Mouse (Mus musculus): ENCODE results near the gene Exoc7. TPM values are rescaled to one million over a fixed set of nuclear protein-coding genes. Genes with fewer than 3 reads are reported as not detected.

Gene Exoc7
- polyA plus RNA-seq, 1 experiment from 2014 or later: 51.1 TPM

DNA sequence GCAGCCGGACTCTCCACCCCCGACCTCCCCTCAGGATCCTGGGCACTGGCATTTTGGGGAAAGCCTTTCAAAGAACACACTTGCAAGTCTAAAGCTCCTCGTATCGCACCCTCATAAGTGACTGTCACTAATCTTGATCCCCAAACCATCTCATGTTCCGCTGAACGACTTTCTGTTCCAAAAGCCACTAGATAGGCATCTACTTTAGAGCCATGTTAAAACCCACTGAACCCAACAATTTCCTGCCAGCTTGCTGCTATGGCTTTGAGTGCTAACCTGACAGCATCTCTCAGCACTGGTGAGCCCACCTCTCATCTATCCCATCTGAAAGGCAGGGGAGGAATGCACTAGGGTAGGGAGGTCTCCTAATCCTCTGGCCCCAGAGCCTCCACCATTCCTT is 30.5 kb upstream of the Exoc7 start:
- Histone ChIP-seq H3K4me2 (ENCODE audit: low read length) (no peak overlapping the region), H3K9ac (ENCODE audit: low read length) (no peak overlapping the region)
- WGBS: 67% methylated on average over 6 of the region's 6 CpGs

DNA sequence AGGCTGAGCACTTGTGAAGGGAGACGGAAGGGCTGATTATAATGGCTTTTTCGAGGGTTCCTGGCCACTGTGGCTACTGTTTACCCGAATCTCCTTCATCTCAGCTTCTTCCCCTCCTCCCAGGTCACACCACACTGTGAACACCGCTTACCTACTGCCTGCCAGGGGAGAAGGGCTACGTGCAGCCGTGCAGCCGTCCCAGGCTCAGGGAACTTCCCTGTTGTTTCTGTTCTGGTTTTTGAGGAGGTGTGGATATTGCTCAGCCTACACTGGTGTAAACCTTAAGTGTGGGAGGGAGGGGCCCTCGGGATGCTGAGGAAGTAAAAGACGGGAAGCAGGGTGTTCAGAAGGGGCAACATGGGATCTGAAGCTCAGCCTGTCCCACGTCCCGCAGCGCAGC is 30.0 kb upstream of the Exoc7 start:
- Histone ChIP-seq H3K27me3 (ENCODE audit: control insufficient read depth, insufficient read depth, low read length) (peaks cover 24% of the 10 kb centered on the region), H3K4me1 (ENCODE audit: control insufficient read depth in 2 of 2, insufficient read depth in 2 of 2, low read length in 2 of 2) (peaks cover 10 to 16% of the 10 kb centered on the region in 2 experiments), H3K9me3 (ENCODE audit: control insufficient read depth, low read length) (no peaks in the 10 kb centered on the region), H3K27ac (replicated peaks in 1 of 2; ENCODE audit: control insufficient read depth in 1 of 2, insufficient read depth in 1 of 2, low read depth in 2 of 2, low read length in 2 of 2) (no peak overlapping the region), H3K4me2 (ENCODE audit: low read length) (no peak overlapping the region), H3K4me3 (ENCODE audit: control insufficient read depth in 1 of 2, insufficient read depth in 1 of 2, low read depth in 1 of 2, low read length in 2 of 2) (no peak overlapping the region), H3K36me3 (ENCODE audit: control insufficient read depth, insufficient read depth, low read length) (no peaks in the 10 kb centered on the region), H3K9ac (ENCODE audit: low read length) (no peak overlapping the region)
- no peak for ATAC-seq (ENCODE audit: insufficient number of reproducible peaks, insufficient read depth, low FRiP score, low read depth)
- 54% methylated on average over 12 of the region's 12 CpGs for WGBS

More for the DNA sequence above, 30.5 kb upstream of the Exoc7 start:
- no peak for ATAC-seq (ENCODE audit: insufficient number of reproducible peaks, insufficient read depth, low FRiP score, low read depth)
- H3K27ac ChIP-seq (replicated peaks in 1 of 2; ENCODE audit: control insufficient read depth in 1 of 2, insufficient read depth in 1 of 2, low read depth in 2 of 2, low read length in 2 of 2): no peak overlapping the region
- no peaks in the 10 kb centered on the region for H3K9me3 ChIP-seq (ENCODE audit: control insufficient read depth, low read length)
- peaks cover 24% of the 10 kb centered on the region for H3K27me3 ChIP-seq (ENCODE audit: control insufficient read depth, insufficient read depth, low read length)
- H3K36me3 ChIP-seq (ENCODE audit: control insufficient read depth, insufficient read depth, low read length): 0 out of 2 replicates have a peak, but pooled peaks cover under 1% of the 10 kb centered on the region
- no peak overlapping the region for H3K4me3 ChIP-seq (ENCODE audit: control insufficient read depth in 1 of 2, insufficient read depth in 1 of 2, low read depth in 1 of 2, low read length in 2 of 2)
- peaks cover 6 to 16% of the 10 kb centered on the region in 2 experiments for H3K4me1 ChIP-seq (ENCODE audit: control insufficient read depth in 2 of 2, insufficient read depth in 2 of 2, low read length in 2 of 2)

DNA sequence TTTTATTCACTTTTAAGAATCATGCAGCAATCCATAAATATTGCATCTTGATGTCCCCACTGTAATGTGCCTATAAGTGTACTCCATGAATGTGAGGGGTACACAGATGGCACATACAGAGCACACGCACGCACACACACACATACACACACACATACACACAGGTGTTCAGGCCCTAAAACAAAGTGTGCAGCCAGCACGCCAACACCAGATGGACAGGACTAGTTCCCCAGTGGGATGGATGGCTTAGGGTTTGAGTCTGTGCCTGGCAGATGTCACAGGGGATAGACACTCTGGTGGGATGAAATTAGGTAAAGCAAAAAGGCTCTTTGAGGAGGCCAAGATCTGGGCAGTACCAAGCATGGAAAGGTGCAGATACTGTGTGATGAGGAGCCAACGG is 29.4 kb upstream of the Exoc7 start:
- Histone ChIP-seq H3K4me1 (ENCODE audit: control insufficient read depth in 2 of 2, insufficient read depth in 2 of 2, low read length in 2 of 2) (peaks cover 11 to 16% of the 10 kb centered on the region in 2 experiments), H3K4me2 (ENCODE audit: low read length) (peak overlapping the region; percentile 96; the same call in 1 of the 2 replicates), H3K27me3 (ENCODE audit: control insufficient read depth, insufficient read depth, low read length) (peaks cover 24% of the 10 kb centered on the region), H3K9me3 (ENCODE audit: control insufficient read depth, low read length) (no peaks in the 10 kb centered on the region), H3K9ac (ENCODE audit: low read length) (0 out of 2 replicates have a peak overlapping the region, but pooled peaks have one; percentile 75), H3K4me3 (ENCODE audit: control insufficient read depth in 1 of 2, insufficient read depth in 1 of 2, low read depth in 1 of 2, low read length in 2 of 2) (no peak overlapping the region), H3K27ac (replicated peaks in 1 of 2; ENCODE audit: control insufficient read depth in 1 of 2, insufficient read depth in 1 of 2, low read depth in 2 of 2, low read length in 2 of 2) (no peak overlapping the region), H3K36me3 (ENCODE audit: control insufficient read depth, insufficient read depth, low read length) (no peaks in the 10 kb centered on the region)
- no peak for ATAC-seq (ENCODE audit: insufficient number of reproducible peaks, insufficient read depth, low FRiP score, low read depth)
- WGBS: 89% methylated on average over 4 of the region's 4 CpGs

DNA sequence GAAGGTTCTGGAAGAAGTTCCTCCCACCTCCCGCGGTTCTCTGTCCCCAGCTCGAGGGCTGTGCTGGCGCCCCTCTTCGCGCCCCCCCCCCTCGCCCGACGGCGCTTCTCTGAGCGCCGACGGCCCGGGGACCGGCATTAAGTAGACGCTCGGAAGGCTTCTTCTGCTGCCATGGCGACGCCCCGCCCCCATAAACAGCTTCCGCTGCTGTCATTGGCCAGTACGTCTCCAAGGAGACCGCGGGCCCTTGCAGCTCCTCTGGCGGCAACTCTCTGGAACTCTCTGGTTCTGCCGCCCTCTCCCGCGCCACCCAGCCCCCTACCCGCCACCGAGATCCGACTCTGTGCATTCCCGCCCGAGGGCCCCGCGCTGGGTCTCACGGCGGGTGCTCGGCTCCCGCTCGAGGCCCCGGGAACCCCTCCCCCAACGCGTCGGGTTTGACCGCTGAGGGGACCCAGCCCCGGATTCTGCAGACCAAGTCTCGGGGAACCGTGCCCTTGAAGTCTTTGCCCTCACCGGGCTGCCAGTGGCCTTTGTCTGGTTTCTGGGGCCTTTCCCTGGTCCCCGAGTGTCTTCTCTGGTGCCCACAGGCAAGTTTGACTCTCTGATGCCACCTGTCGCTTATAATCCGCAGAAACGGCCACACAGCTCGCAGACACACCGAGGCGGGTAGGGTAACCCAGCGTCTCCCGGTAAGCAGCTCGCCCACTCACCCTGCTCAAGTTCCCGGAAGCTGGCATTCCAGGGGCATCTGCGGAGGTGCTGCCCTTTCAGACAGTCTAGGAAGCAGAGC is 28.4 kb upstream of the Exoc7 start, which contains the start of gene Foxj1:
TSS of gene Foxj1 (minus strand) at position 156 of the 793 bp plus-strand sequence.
- Histone ChIP-seq H3K4me2 (ENCODE audit: low read length) (peak within 1 kb of the TSS; percentile 96), H3K4me1 (ENCODE audit: control insufficient read depth in 2 of 2, insufficient read depth in 2 of 2, low read length in 2 of 2) (peaks cover 11 to 16% of the 10 kb centered on the region in 2 experiments), H3K4me3 (ENCODE audit: control insufficient read depth in 1 of 2, insufficient read depth in 1 of 2, low read depth in 1 of 2, low read length in 2 of 2) (peak within 1 kb of the TSS; percentile 62 to 64), H3K36me3 (ENCODE audit: control insufficient read depth, insufficient read depth, low read length) (no peaks in the 10 kb centered on the region), H3K9me3 (ENCODE audit: control insufficient read depth, low read length) (no peaks in the 10 kb centered on the region), H3K27ac (replicated peaks in 1 of 2; ENCODE audit: control insufficient read depth in 1 of 2, insufficient read depth in 1 of 2, low read depth in 2 of 2, low read length in 2 of 2) (0 out of 4 replicates have a peak within 1 kb of the TSS, but pooled peaks of 1 of the 2 experiments have one; percentile 19), H3K27me3 (ENCODE audit: control insufficient read depth, insufficient read depth, low read length) (peaks cover 24% of the 10 kb centered on the region), H3K9ac (ENCODE audit: low read length) (peak within 1 kb of the TSS; percentile 75)
- peak; percentile 82 for ATAC-seq (ENCODE audit: insufficient number of reproducible peaks, insufficient read depth, low FRiP score, low read depth)
- WGBS: under 1% methylated on average over 51 of the region's 61 CpGs

DNA sequence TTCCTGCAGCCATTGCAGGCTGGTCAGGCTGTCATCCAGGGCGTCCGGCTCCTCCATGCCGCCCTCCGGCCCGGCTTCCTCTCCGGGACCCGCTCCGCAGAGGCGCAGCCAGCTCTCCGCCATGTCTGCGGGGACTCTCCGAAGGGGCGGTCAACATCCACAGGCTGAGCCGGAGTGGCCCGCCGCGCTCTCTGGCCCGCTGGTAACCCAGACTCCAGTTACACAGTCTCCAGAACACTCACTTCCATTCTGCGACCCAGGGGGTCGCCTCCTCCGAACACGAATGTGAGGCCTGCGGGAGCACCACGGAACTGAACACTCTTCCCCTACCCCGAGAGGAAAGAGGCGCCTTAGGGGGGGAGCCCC is 27.4 kb upstream of the Exoc7 start:
- Histone ChIP-seq H3K4me3 (ENCODE audit: control insufficient read depth in 1 of 2, insufficient read depth in 1 of 2, low read depth in 1 of 2, low read length in 2 of 2) (peak overlapping the region; percentile 14 to 64; a peak in 2 of 4 replicates), H3K9ac (ENCODE audit: low read length) (peak overlapping the region; percentile 30; the same call in 1 of the 2 replicates), H3K9me3 (ENCODE audit: control insufficient read depth, low read length) (no peaks in the 10 kb centered on the region), H3K27ac (replicated peaks in 1 of 2; ENCODE audit: control insufficient read depth in 1 of 2, insufficient read depth in 1 of 2, low read depth in 2 of 2, low read length in 2 of 2) (no peak overlapping the region), H3K4me1 (ENCODE audit: control insufficient read depth in 2 of 2, insufficient read depth in 2 of 2, low read length in 2 of 2) (peaks cover 14 to 24% of the 10 kb centered on the region in 2 experiments), H3K27me3 (ENCODE audit: control insufficient read depth, insufficient read depth, low read length) (peaks cover 24% of the 10 kb centered on the region), H3K4me2 (ENCODE audit: low read length) (peak overlapping the region; percentile 96), H3K36me3 (ENCODE audit: control insufficient read depth, insufficient read depth, low read length) (no peaks in the 10 kb centered on the region)
- 6% methylated on average over 20 of the region's 26 CpGs for WGBS
- no peak for ATAC-seq (ENCODE audit: insufficient number of reproducible peaks, insufficient read depth, low FRiP score, low read depth)

DNA sequence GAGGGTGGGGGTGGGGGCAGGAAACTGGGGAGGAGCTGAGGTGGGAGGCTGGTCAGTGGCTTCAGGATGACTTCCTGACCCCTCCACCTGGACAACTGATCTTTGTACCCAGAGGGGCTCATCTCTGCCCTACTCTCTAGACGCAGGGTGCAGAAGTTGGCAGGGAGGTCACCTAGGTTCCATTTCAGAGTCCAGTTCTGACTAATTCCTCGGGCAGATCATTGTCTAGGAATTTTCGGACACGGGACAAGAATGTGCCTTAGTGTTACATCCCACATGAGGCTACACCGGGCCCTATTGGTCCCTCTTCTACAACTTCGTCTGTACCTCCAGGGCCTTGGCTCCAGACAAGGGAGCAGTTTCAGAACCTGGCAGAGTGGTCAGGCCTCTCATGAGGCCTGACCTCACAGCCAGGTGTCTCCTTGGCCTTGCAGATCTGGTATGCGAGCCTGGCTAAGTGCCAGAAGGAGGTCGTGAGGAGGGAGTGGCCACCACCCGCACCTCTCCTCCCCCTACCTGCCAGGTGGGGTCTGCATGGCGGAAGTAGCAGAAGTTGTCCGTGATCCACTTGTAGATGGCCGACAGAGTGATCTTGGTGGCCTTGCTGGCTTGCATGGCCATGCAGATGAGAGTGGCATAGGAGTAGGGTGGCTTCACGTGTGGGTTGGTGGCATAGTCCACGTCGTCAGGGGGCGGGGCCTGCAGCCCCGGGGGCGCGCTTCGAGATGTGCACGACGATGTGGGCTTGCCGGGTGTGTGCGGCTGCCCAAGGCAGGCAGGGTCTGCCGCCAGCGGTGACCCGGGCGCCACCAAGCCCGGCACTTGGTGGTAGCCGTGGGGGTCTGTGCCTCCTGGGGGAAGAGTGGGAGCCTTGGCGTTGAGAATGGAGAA is 26.7 kb upstream of the Exoc7 start:
- Histone ChIP-seq H3K27ac (replicated peaks in 1 of 2; ENCODE audit: control insufficient read depth in 1 of 2, insufficient read depth in 1 of 2, low read depth in 2 of 2, low read length in 2 of 2) (no peak overlapping the region), H3K36me3 (ENCODE audit: control insufficient read depth, insufficient read depth, low read length) (no peaks in the 10 kb centered on the region), H3K9ac (ENCODE audit: low read length) (peak overlapping the region; percentile 30; the same call in 1 of the 2 replicates), H3K27me3 (ENCODE audit: control insufficient read depth, insufficient read depth, low read length) (peaks cover 24% of the 10 kb centered on the region), H3K4me3 (ENCODE audit: control insufficient read depth in 1 of 2, insufficient read depth in 1 of 2, low read depth in 1 of 2, low read length in 2 of 2) (peak overlapping the region; percentile 14 to 64; a peak in 2 of 4 replicates), H3K4me2 (ENCODE audit: low read length) (peak overlapping the region; percentile 96), H3K9me3 (ENCODE audit: control insufficient read depth, low read length) (no peaks in the 10 kb centered on the region), H3K4me1 (ENCODE audit: control insufficient read depth in 2 of 2, insufficient read depth in 2 of 2, low read length in 2 of 2) (peaks cover 17 to 27% of the 10 kb centered on the region in 2 experiments)
- 25% methylated on average over 31 of the region's 31 CpGs for WGBS
- no peak for ATAC-seq (ENCODE audit: insufficient number of reproducible peaks, insufficient read depth, low FRiP score, low read depth)

DNA sequence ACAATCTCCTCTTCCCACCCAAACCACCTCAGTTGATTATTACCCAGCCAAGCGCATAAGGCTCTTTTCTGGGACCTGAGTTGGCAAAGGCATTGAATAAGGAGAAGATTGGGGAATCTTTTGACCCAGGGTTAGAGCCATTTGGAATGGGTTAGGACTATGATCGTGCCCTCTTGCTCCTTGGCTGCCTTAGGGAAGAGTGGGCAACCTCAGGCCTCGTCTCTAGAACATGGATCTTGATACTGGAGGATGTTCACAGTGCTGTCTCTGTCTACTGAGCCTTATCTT is 25.9 kb upstream of the Exoc7 start:
- Histone ChIP-seq H3K9me3 (ENCODE audit: control insufficient read depth, low read length) (no peaks in the 10 kb centered on the region), H3K4me1 (ENCODE audit: control insufficient read depth in 2 of 2, insufficient read depth in 2 of 2, low read length in 2 of 2) (peaks cover 17 to 27% of the 10 kb centered on the region in 2 experiments), H3K27ac (replicated peaks in 1 of 2; ENCODE audit: control insufficient read depth in 1 of 2, insufficient read depth in 1 of 2, low read depth in 2 of 2, low read length in 2 of 2) (no peak overlapping the region), H3K27me3 (ENCODE audit: control insufficient read depth, insufficient read depth, low read length) (peaks cover 24% of the 10 kb centered on the region), H3K9ac (ENCODE audit: low read length) (no peak overlapping the region), H3K4me3 (ENCODE audit: control insufficient read depth in 1 of 2, insufficient read depth in 1 of 2, low read depth in 1 of 2, low read length in 2 of 2) (no peak overlapping the region), H3K36me3 (ENCODE audit: control insufficient read depth, insufficient read depth, low read length) (no peaks in the 10 kb centered on the region), H3K4me2 (ENCODE audit: low read length) (no peak overlapping the region)
- WGBS: 93% methylated on average over 3 of the region's 3 CpGs
- ATAC-seq (ENCODE audit: insufficient number of reproducible peaks, insufficient read depth, low FRiP score, low read depth): no peak

Measured in heart, embryonic 14.5 days (tissue).